Mouse (Mus musculus) urinary bladder, postnatal 36 days (tissue): Measurements from ENCODE around the gene Olfr922.

Source experiments
- DNase-seq, 2 experiments: peaks; one replicate each; pipeline ENCODE4 v3.0.0; 2022; ENCODE audit warnings: low spot score in 2 of 2, mixed read lengths in 1 of 2

The Olfr922 gene

GRCm38 (mm10) chr9:38814314-38814713 is at the start of gene Olfr922:
TSS of gene Olfr922 (plus strand) at chr9:38814614.
- DNase-seq, result no peak

- no peak for DNase-seq
Observed at GRCm38 (mm10) chr9:38772768-38773167, 41.6 kb upstream of the Olfr922 start, which contains the start of gene Olfr921. TSS of gene Olfr921 (plus strand) at chr9:38773068.

- DNase-seq, result no peak
Observed at GRCm38 (mm10) chr9:38792689-38793088, 21.7 kb upstream of the Olfr922 start.

- no peak for DNase-seq
Observed at GRCm38 (mm10) chr9:38805696-38806095, 8.7 kb upstream of the Olfr922 start.

- DNase-seq, result no peak
Observed at GRCm38 (mm10) chr9:38815458-38815986, 1.1 kb downstream of the Olfr922 start.

GRCm38 (mm10) chr9:38826245-38826644 is 11.8 kb downstream of the Olfr922 start, which contains the start of gene Olfr923:
TSS of gene Olfr923 (plus strand) at chr9:38826545.
- DNase-seq, result no peak

- DNase-seq, result no peak
Observed at GRCm38 (mm10) chr9:38833027-38833426, 18.6 kb downstream of the Olfr922 start.

GRCm38 (mm10) chr9:38844149-38844548 is 29.7 kb downstream of the Olfr922 start, which contains the start of gene Olfr924:
TSS of gene Olfr924 (plus strand) at chr9:38844449.
- DNase-seq, result no peak

GRCm38 (mm10) chr9:38854760-38855159 is 40.3 kb downstream of the Olfr922 start, which contains the start of gene Olfr26:
TSS of gene Olfr26 (plus strand) at chr9:38855060.
- no peak for DNase-seq
